Mouse (Mus musculus) heart, embryonic 14.5 days (tissue): Measurements from ENCODE around the gene Tmem255b. TPM values are rescaled to one million over a fixed set of nuclear protein-coding genes. Genes with fewer than 3 reads are reported as not detected.

Source experiments
- ATAC-seq: fragments of 200-750 bp; cut with Nextera tagmentation; 2 replicates; pipeline ENCODE4 v1.8.0; 2017; ENCODE audit warnings: low read depth, moderate TSS enrichment; ENCODE audit not compliant: insufficient number of reproducible peaks, insufficient read depth, low FRiP score
- H3K27ac ChIP-seq, 2 experiments: fragments of 200-500 bp in 1 of 2; fragments of 300-500 bp in 1 of 2; sonication (generic) in 1 of 2; replicated peaks in 1 of 2; 2 replicates each; pipeline ENCODE4 v1.5.1; 2012 to 2014; ENCODE audit warnings: low read depth in 2 of 2, low read length in 2 of 2, control low read depth in 1 of 2, mild to moderate bottlenecking in 1 of 2, mixed read lengths in 1 of 2; ENCODE audit not compliant: control insufficient read depth in 1 of 2, insufficient read depth in 1 of 2
- H3K27me3 ChIP-seq: fragments of 300-500 bp; sonication (generic); 2 replicates; pipeline ENCODE4 v1.6.1; 2014; ENCODE audit warnings: mild to moderate bottlenecking, low read length, control low read depth; ENCODE audit not compliant: control insufficient read depth, insufficient read depth
- H3K36me3 ChIP-seq: fragments of 300-500 bp; sonication (generic); 2 replicates; pipeline ENCODE4 v1.6.1; 2014; ENCODE audit warnings: mild to moderate bottlenecking, control low read depth, low read length, mixed read lengths; ENCODE audit not compliant: control insufficient read depth, insufficient read depth
- H3K4me1 ChIP-seq, 2 experiments: fragments of 200-500 bp in 1 of 2; fragments of 300-500 bp in 1 of 2; sonication (generic) in 1 of 2; 2 replicates each; pipeline ENCODE4 v1.6.1; 2012 to 2014; ENCODE audit warnings: low read length in 2 of 2, control low read depth in 1 of 2, mixed read lengths in 1 of 2; ENCODE audit not compliant: control insufficient read depth in 2 of 2, insufficient read depth in 2 of 2
- H3K4me2 ChIP-seq: fragments of 300-500 bp; sonication (generic); 2 replicates; pipeline ENCODE4 v1.6.1; 2014; ENCODE audit warnings: mild to moderate bottlenecking, low read length
- H3K4me3 ChIP-seq, 2 experiments: fragments of 200-500 bp in 1 of 2; fragments of 300-500 bp in 1 of 2; sonication (generic) in 1 of 2; 2 replicates each; pipeline ENCODE4 v1.5.1; 2012 to 2014; ENCODE audit warnings: low read length in 2 of 2, mild to moderate bottlenecking in 2 of 2, control low read depth in 1 of 2, low read depth in 1 of 2, moderate library complexity in 1 of 2; ENCODE audit not compliant: control insufficient read depth in 1 of 2, insufficient read depth in 1 of 2
- H3K9ac ChIP-seq: fragments of 300-500 bp; sonication (generic); 2 replicates; pipeline ENCODE4 v1.6.1; 2014; ENCODE audit warnings: mild to moderate bottlenecking, low read length
- H3K9me3 ChIP-seq: fragments of 300-500 bp; sonication (generic); 2 replicates; pipeline ENCODE4 v1.6.1; 2016; ENCODE audit warnings: low read length, control low read depth; ENCODE audit not compliant: control insufficient read depth
- WGBS: fragments of 180-500 bp; shearing (Covaris S2); extraction: QIAGEN DNeasy Blood & Tissue Kit; methylation state at CpG from one replicate; pipeline ENCODE4 v1.1.7; 2014; 5-methylcytosine and 5-hydroxymethylcytosine counted together
- polyA plus RNA-seq: library from polyadenylated mRNA; unstranded; fragments of >200 nt; fragmentation: Nextera tagmentation; extraction: Ambion mirVana; gene quantifications from 2 replicates; pipeline ENCODE4 v1.2.1, GENCODE M21; 2014

Tmem255b gene
- polyA plus RNA-seq, 1 experiment from 2014 or later: 0.97 TPM

DNA sequence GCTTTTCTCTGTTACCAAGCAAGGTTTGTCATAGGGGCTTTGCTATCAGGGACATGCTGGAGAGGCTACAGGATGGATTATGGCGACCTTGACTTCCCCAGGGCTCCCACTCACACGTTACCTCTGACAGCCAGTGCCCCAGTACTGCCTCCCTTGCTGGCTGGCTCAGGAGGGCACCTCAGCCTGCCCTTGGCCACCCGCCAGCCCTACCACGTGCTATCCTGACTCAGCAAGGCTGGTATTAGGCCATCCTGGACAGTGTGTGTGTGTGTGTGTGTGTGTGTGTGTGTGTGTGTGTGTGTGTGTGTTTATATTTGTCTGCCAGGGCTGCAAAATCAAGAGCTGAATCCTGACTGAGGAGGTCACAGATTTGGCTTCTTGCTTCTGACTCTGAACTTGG is 71.9 kb downstream of the Tmem255b start:
- 29% methylated on average over 4 of the region's 4 CpGs for WGBS
- no peak overlapping the region for H3K9ac ChIP-seq
- H3K27me3 ChIP-seq: peaks cover 13% of the 10 kb centered on the region
- peak overlapping the region in 1 of 2 experiments; percentile 37; a peak in 1 of 4 replicates for H3K27ac ChIP-seq
- no peaks in the 10 kb centered on the region for H3K9me3 ChIP-seq
- H3K4me3 ChIP-seq: no peak overlapping the region
- peak; percentile 75; the same call in 1 of the 2 replicates for ATAC-seq
- no peaks in the 10 kb centered on the region for H3K36me3 ChIP-seq
- H3K4me1 ChIP-seq: peaks cover 6 to 14% of the 10 kb centered on the region in 2 experiments
- no peak overlapping the region for H3K4me2 ChIP-seq

DNA sequence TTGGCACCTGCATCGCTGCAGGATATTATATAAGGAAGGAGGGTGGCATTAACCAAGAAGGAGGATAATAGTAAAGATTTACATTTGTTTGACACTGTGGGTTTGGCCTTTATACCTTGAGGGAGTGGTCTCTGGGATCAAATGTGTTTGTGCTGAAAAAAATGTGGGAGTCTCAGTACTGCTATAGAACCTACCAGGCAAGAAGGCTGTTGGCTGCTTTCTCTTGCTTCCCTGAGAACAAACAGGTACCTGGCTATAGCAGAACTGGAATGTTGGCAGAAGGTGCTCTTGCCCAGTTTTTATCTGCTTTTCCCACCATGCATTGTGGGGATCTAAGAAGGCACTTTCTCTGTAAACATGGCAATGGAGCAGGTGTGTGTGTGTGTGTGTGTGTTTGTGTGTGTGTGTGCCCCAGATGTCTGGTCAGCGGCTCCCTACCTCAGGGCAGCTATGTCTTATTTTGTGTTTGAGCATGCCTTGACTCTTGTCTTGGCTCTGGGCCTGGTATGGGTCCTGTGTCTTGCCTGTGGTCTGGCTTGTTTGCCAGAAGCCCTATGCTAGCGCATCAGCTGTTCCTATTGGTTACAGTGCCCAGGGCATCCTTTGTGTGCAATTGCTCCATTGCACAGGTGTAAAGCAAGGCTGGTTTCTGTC is 72.4 kb downstream of the Tmem255b start:
- Histone ChIP-seq H3K9me3 (no peaks in the 10 kb centered on the region), H3K36me3 (no peaks in the 10 kb centered on the region), H3K4me3 (no peak overlapping the region), H3K27ac (no peak overlapping the region), H3K9ac (no peak overlapping the region), H3K4me1 (peaks cover 6 to 16% of the 10 kb centered on the region in 2 experiments), H3K27me3 (peaks cover 13% of the 10 kb centered on the region), H3K4me2 (no peak overlapping the region)
- no peak for ATAC-seq
- WGBS: 80% methylated on average over 3 of the region's 3 CpGs

DNA sequence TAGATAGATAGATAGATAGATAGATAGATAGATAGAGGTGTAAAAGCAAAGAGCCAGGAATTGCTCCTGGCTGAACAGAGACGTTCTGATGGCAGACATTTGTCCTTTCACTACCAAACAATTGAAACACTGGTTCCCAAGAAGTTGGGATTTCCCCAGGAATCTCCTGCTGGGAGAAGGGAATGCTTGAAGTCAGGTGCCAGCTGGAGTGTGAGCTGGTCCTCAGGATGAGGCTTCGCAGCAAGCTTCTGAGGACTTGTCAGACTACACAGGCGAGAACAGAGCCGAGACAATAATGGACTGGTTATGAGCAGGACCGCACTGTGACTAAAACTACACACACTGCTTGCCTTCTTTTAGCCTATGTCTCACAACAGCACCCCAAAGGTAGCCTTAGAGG is 77.0 kb downstream of the Tmem255b start:
- Histone ChIP-seq H3K4me2 (no peak overlapping the region), H3K4me1 (peaks cover 15 to 31% of the 10 kb centered on the region in 2 experiments), H3K4me3 (no peak overlapping the region), H3K36me3 (no peaks in the 10 kb centered on the region), H3K27ac (no peak overlapping the region), H3K9ac (no peak overlapping the region), H3K27me3 (peaks cover 7% of the 10 kb centered on the region; the same call in 1 of the 2 replicates), H3K9me3 (no peaks in the 10 kb centered on the region)
- ATAC-seq: no peak
- WGBS: 71% methylated on average over 5 of the region's 5 CpGs

DNA sequence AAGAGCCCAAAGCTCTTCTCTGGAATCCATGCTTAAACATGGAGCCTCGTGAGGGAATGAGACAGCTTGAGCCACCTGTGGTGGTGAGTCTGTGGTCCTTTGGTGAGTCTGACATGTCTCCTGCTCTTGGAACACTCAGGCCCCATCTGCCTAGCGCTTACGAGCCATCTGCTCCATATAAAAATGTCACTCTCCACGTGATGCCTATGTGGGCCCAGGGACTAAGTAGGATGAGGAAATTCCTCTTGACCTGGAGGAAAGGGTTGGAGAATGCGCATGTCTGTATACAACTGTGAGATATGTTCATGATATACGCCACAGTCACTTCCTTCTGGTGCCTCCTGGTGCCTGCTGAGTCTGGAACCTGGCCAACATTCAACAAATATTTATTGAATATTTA is 77.7 kb downstream of the Tmem255b start:
- no peak overlapping the region for H3K27ac ChIP-seq
- peaks cover 17 to 31% of the 10 kb centered on the region in 2 experiments for H3K4me1 ChIP-seq
- H3K4me2 ChIP-seq: no peak overlapping the region
- no peaks in the 10 kb centered on the region for H3K9me3 ChIP-seq
- WGBS: 62% methylated on average over 6 of the region's 6 CpGs
- no peak overlapping the region for H3K9ac ChIP-seq
- H3K36me3 ChIP-seq: no peaks in the 10 kb centered on the region
- no peak overlapping the region for H3K4me3 ChIP-seq
- H3K27me3 ChIP-seq: peaks cover 7% of the 10 kb centered on the region; the same call in 1 of the 2 replicates
- ATAC-seq: no peak

DNA sequence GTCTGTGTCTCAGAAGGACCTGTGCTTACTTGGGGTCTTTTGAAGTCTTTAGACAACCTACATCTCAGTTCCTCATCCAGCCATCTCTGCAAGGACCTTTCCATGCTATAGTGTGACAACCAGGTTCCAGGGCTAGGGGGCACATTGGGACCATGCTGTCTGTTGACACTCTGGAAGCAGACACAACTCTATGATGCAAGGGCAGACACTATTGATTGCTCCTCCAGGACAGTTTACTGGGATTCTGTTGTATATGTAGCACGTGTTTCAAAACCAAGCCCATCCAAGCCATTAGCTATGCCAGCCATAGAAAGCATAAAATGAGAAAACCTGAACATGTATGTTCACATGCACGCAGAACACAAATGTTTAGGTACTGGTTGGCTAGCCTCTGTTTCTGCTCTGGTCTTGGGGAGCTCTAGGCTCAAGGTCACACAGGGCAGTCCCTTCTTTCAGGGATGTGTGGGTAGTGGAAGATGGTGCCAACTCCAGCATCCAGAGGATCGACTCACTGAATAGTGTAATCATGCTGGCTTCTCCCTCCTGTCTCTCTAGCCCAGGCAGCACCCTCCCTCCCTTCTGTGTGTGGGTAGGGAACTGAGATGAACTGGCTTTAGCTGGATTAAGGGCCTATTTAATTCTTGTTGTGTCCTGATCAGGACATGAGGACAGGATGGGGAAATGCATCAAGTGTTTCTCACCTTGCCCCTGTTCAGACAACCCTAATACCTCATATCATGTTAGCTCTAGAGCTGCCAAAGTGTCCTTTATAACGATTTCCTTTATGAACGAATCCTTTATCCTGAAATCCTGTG is 78.8 kb downstream of the Tmem255b start:
- H3K4me2 ChIP-seq: no peak overlapping the region
- H3K4me3 ChIP-seq: no peak overlapping the region
- H3K27ac ChIP-seq: no peak overlapping the region
- no peak for ATAC-seq
- no peak overlapping the region for H3K9ac ChIP-seq
- peaks cover 17 to 31% of the 10 kb centered on the region in 2 experiments for H3K4me1 ChIP-seq
- no peaks in the 10 kb centered on the region for H3K9me3 ChIP-seq
- WGBS: 77% methylated on average over 5 of the region's 5 CpGs
- H3K36me3 ChIP-seq: no peaks in the 10 kb centered on the region
- H3K27me3 ChIP-seq: peaks cover 7% of the 10 kb centered on the region; the same call in 1 of the 2 replicates

DNA sequence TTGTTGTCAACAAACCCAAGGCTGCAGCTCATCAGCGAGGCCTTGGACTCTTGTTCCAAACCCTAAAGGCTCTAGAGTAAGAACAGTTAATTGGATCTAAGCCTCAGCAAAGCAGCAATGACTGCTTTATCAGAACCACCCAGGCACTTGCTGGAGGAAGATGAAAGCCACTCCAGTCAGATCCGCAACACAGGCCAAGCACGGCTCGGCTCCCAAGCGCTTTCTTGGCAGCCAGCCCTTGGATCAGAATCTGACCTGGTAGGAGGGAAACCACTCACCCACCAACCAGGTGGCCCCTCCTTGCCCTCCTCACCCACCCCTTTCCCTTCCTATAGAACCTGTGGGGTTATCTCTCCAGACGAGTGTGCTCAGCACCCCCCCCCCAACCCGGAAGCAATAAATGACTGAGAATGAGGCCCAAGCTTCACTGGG is 81.0 kb downstream of the Tmem255b start:
- H3K4me1 ChIP-seq: peaks cover 29 to 48% of the 10 kb centered on the region in 2 experiments
- no peaks in the 10 kb centered on the region for H3K36me3 ChIP-seq
- H3K9ac ChIP-seq: no peak overlapping the region
- H3K9me3 ChIP-seq: no peaks in the 10 kb centered on the region
- ATAC-seq: peak; percentile 58
- H3K4me2 ChIP-seq: no peak overlapping the region
- 27% methylated on average over 7 of the region's 7 CpGs for WGBS
- H3K4me3 ChIP-seq: no peak overlapping the region
- H3K27ac ChIP-seq: peak overlapping the region in 1 of 2 experiments; percentile 15; a peak in 1 of 4 replicates
- H3K27me3 ChIP-seq: 0 out of 2 replicates have a peak, but pooled peaks cover 3% of the 10 kb centered on the region

DNA sequence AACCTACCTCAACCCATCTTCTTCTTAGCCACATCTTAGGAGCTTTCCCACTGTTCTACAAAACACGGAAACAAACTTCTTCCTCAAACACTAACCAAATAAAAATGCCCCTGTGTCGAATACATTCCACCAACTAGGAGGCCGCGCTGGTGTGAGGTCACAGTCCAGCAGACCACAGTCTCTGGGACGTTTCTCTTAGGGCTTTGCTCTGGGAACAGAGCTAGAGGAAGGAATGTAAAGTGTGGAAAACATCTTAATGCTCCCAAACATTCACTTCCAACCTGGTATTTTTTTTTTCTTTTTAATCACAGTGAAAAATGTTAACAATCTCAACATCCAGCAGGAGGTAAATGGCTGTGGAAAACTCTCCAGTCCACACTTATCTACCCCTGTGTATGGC is 81.7 kb downstream of the Tmem255b start:
- Histone ChIP-seq H3K27ac (peak overlapping the region in 1 of 2 experiments; percentile 15; a peak in 1 of 4 replicates), H3K4me2 (no peak overlapping the region)
- whole genome bisulfite sequencing: 64% methylated on average over 5 of the region's 5 CpGs

More for the DNA sequence above, 81.7 kb downstream of the Tmem255b start:
- no peaks in the 10 kb centered on the region for H3K36me3 ChIP-seq
- H3K9ac ChIP-seq: no peak overlapping the region
- no peaks in the 10 kb centered on the region for H3K9me3 ChIP-seq
- no peak overlapping the region for H3K4me3 ChIP-seq
- H3K4me1 ChIP-seq: peaks cover 31 to 55% of the 10 kb centered on the region in 2 experiments
- H3K27me3 ChIP-seq: 0 out of 2 replicates have a peak, but pooled peaks cover 3% of the 10 kb centered on the region
- ATAC-seq: no peak
